Mouse (Mus musculus) yolk sac, embryonic 10.5 days (tissue): Measurements from ENCODE around the gene Heca.
"Not testable (repeated sequence)": the region's sequence is repeated elsewhere in the genome, so short reads cannot be mapped to it uniquely, and the experiment has no call there.

ENCODE experiments used
- DNase-seq: peaks from one replicate; pipeline ENCODE4 v3.0.0-alpha.2; 2017; ENCODE audit warnings: low spot score

Gene Heca

DNA sequence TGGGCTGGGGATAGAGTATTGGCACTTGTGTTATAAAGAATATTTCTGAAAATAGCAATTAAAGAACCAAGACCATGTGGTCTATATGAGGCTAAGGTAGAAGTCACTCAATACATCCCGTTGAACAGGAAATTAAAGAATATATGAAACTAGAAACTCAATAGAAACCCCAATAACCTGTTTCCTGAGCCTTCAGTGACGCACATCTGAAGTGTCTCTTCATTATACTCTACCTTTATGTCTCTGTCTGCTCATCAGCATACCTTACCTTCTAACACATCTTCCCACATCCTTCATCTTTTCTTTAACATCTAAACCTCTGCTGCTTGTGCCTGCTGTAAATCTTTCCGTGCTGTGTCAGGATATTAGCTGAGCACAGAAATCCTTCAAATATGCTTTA, 67.8 kb downstream of the Heca start:
- DNase-seq, result no peak

DNA sequence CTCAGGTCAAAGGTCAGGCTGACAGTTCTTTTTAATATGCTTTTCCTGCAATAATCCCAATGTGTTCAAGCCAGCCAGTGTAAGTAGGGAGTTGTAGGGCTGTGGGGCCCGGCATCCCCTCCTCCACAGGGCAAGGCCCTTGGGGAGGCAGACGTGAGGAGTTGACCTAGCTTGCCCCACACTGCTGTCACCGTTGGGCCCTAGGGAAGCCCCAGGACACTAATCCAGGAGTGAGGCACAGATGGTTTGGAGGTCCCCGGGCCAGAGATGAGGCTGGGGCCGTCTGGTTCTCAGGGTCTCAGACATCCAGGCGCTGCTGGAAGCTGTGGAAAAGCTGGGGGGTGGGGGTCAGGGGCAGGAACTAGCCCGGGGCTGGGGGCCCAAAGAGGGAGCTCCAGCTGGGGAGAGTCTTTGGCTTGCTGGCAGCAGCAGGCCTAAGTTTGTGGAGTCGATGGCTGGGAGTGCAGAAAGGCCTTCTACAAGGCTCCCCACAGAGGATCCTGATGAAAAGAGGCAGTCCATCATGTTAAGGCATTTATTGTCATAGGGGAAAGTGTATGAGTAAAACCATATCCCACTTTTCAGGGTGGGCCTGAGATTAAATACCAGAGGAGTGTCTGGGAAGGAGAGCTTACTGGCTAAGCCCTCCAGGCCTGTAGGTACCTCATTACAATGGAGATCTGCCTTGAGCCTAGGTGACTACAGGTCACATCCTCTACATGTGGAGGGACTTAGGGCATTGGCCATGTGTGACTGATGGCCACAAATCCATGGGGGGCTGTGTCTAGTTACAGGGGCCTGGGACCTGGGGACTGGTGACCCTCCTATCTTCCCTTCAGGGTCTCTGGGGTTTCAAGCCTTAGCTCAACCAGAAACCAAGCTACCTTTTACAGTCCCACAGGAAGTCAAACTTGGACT, 69.6 kb downstream of the Heca start:
- no peak for DNase-seq

DNA sequence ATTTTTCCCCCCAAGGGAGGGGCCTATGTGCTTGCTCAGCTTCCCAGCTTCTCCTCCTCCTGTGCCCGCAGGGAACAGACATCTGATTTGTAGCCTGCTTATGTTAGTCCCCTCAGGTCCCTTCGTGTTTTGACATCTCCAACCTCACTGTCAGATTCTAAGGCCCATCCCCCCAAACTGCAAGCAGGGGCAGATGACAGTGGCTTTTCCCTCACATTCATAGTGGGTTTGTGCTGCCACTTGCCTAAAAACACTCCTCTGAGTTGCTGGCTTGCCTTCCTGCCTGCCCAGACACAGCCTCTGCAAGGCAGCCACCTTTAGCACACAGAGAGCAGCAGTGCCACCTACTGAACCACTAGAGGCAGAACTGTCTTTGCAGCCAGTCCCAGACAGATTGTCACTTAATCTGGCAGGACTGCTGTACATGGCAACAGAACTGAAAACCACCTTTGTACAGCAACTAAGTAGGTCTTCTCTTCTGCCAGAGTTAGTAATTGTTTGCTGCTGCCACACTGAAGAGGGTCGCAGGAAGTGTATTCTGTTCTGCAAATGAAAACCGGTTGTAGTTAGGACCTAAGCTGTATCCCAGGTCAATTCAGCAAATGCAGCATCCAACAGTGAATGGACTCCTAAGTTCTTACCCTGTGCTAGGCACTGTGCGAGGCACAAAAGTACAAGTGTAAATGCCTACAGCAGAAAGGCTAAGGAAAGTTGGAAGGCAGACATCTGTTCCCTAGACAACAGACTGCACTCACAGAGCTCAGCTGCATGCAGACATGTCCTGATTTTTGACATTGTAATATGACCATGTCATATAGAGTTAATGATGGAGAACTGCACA, 77.8 kb downstream of the Heca start:
- DNase-seq, result peak; percentile 63

DNA sequence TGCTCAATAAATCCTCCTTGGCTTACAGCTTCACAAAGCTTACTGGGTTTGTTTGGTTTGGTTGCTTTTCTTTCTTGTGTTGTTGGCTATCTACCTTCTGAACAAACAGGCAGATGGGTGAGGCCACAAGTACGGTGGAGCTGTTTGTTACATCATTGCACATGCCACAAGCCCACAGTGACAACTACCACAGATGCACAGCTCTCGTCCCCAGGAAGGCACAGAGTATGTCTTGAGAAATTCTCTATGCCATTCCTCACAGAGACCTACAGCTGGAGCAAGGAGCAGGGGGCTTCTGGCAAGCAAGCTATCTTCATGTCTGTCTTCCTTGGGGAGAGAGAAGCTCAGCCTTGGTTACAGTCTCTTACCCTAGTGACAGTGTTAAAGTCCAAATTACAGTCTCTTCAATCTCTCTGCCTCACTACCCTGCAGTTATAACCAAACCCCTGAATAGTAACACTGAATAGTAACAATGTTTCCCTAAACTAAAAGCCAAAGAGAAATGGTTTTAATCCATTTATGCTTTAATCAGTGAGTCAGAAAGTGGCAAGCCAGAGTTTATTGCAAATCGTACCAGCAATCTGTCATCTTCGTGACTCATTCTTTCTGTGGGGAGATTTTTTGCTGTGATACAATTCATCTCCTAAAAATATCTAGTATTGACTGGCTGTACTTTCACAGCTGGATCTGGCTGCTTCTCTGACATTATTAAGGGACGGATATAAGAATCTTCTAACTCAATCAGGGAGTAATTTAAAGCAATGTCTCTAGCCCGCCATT, 87.0 kb downstream of the Heca start:
- DNase-seq, result no peak

DNA sequence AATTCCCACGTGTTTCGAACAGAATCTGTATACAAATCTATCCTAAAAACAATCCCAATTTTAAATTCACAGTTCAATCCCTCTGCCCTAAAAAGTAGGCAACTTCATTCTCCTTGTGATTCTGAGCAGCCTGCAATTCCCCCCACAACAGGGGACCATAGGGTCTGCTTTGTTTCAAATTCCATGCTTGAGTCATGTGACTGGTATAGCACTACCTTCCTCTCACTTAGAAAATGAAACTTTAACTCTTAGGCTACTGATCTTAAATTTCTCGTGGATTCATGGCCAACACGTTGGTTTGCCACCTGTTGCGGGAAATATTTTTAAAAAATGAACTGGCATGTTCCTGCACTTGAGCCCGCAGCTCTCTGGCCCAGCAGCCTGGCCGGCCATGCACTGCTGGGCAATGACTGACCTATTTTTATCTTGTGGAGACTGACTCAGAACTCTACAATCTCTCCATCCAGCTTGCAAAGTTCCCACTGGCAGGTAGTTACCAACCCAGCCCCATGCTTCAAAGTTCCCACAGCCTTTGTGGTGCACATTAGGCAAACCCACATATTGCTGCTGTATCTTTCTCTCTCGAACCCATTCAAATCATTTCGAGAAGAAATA, 90.1 kb downstream of the Heca start:
- DNase-seq, result no peak

DNA sequence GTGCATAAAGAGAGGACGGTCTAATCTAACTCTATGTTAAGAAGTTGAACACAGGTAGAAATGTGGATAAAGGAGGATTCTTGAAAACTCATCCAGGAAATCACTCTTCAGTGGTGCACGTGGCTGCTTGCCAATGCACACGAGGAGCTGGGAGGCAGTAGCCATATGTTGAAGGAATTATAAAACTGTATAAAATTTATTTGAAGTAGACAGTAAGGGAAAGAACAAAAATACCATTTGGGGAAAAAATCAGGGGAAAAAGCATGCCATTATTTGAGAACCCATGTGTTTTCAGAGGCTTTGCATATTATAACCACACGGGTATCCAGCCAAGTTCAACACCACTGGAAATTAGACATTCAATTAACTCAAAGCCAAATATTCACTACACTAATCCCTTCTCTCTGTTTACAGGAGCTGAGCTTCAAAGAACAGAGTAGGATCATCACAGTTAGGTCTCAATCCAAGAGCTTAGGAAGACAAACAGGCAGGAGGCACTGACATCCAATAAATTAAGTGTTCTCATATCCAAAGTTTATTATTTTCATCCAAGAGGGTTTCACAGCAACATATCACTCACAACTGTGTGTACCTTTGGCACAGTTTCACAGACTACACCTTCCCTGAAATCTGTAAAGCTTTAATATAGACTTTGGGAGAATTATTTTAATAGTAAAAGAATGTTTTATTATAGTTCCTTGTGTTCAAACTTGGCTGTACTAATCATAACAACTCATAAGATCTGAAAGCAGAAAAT, 102.9 kb downstream of the Heca start:
- DNase-seq, result no peak

DNA sequence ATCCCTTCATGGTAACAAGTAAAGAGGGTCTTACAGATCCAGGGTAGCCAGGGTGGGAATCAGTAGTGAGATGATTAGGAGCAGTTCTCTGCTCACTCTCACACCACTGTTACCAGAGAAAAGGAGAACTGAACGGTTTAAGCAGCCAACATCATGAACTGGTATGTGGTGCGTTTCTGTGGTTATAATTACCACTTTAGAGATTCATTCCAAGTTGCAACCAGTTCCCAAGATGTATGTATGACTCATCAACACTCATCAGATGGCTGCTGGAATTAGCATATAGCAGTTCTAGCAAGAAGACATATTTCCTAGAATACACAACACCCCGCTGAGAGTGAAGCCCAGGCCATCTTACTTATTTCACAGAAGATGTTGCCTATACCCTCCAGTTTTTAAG, 105.8 kb downstream of the Heca start:
- no peak for DNase-seq

DNA sequence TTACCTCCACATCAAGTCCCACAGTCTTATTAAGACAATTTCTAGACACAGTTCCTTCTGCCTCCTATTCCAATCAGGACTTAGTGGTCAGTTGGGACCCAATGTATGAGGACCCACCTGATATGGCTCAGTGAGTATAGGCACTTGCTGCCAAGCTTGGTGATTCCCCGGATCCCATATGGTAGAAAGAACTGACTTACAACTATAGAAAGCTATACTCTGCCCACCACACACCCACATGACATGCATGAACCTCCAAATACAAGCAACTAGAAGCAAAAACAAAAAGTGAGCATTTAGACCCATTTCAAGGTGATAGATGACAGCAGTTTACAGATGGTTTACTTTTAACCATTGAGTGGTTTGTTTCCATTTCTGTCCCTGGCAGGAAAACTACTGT, 111.6 kb downstream of the Heca start:
- no peak for DNase-seq

DNA sequence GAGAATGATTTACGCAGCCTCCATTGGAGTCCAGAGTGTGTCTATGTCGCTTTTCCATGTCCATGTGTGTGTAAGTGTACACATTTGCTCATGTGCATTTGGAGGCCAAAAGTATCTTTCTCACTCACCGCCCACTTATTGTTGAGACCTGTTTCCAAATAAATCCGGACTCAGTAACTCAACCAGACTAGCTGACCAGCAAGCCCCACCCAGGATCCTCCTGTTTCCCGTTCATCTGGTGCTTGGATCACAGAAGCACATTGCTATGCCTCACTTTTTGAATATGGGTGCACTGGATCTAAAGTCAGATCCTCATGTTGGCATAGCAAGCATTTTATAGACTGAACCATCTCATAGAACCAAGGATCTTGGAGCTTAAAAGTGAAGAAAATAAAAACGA, 112.8 kb downstream of the Heca start:
- no peak for DNase-seq

DNA sequence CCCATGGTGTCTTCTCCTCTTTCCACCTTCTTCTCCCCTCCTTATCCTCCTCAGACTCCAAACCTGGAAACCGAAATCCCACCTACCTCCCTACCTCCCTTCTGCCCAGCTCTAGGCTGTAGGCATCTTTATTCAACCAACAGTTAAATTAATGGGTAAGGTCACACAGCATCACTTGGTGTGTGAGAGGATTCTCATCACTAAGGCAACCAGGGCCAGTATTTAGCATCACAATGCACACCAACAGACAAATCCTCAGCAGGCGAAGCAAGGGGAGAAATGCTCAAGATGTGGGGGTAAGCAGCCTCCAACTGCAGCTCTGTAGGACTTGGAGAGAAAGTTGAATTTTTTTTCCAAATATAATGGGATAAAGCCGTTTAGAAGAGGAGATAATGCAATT, 116.8 kb downstream of the Heca start:
- DNase-seq, result no peak

DNA sequence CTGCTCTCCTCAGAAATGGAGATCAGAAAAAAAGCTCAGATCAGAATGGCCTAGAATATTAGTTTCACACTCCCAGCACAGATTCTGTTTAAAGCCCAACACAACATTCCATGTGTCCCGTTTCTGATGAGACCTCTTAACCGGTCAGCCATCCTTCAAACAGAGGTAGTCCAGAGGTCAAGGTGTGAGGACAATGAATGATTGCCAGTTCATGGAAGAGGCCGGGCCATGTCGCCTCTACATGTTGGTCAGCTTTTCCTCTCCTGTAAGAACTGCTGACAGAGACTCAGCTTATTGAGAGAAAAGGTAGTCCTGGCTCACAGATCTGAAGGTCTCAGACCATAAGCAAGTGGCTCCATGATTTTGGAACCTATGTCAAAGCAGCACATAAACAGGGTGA, 118.7 kb downstream of the Heca start:
- peak; percentile 17 for DNase-seq

DNA sequence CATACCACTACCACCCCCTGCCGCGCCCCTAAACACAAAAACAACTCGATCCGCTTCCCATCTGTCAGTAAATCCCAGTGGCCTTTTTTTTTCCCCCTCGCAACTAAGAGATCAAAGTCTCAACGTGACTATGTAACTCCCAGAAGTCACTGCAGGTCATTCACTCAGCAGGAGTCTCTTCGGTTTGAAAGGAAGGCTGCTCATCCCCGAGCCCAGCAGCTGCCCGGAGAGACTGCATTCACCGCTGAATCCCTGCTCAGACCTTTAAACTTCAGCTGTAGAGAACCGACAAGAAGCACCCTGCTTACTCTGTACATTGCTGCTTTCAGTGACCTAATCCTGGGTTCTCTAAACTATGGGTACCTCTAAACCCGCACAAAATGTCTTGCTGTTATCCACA, 120.5 kb downstream of the Heca start:
- DNase-seq, result peak; percentile 66

DNA sequence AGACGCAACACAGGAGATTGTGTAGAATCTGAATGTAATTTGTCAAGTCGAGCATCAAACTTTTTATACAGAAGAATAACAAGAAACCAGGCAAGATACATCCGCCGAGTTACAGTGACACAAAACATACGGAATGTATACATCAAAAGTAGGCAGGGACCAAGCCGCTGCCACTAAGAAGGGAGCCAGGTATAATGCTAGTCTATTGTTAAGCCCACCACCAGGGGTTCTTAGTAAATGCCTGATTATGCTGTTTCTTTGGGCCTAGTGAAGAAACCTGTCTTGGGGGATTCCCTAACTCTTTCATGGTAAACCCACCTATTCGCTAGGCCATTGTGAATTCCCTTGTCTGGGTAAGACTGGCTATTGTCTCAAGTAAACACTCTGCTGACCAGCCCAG, 127.4 kb downstream of the Heca start:
- DNase-seq, result not testable (repeated sequence)
